Mouse (Mus musculus): ENCODE measurements around the gene Trpv1.

The Trpv1 gene

GRCm38 (mm10) chr11:73235990-73236701 is 2.1 kb downstream of the Trpv1 start:
- no peak for DNase-seq (ENCODE audit: low spot score)

GRCm38 (mm10) chr11:73236731-73237130 is 2.6 kb downstream of the Trpv1 start:
- DNase-seq (ENCODE audit: low spot score): no peak

GRCm38 (mm10) chr11:73242199-73242598 is 8.1 kb downstream of the Trpv1 start:
- no peak for DNase-seq (ENCODE audit: low spot score)

GRCm38 (mm10) chr11:73242777-73243176 is 8.7 kb downstream of the Trpv1 start:
- DNase-seq (ENCODE audit: low spot score): no peak

GRCm38 (mm10) chr11:73257362-73257945 is 23.4 kb downstream of the Trpv1 start:
- DNase-seq (ENCODE audit: low spot score): no peak

- no peak for DNase-seq (ENCODE audit: low spot score)
Measured at GRCm38 (mm10) chr11:73258664-73259063, 24.6 kb downstream of the Trpv1 start.

- DNase-seq (ENCODE audit: low spot score): no peak
Measured at GRCm38 (mm10) chr11:73260457-73260856, 26.4 kb downstream of the Trpv1 start.

GRCm38 (mm10) chr11:73261385-73261784 is 27.3 kb downstream of the Trpv1 start:
- no peak for DNase-seq (ENCODE audit: low spot score)

GRCm38 (mm10) chr11:73267267-73267666 is 33.2 kb downstream of the Trpv1 start, which contains the start of gene Trpv3:
TSS of gene Trpv3 (plus strand) at chr11:73267388.
- DNase-seq (ENCODE audit: low spot score): no peak

- DNase-seq (ENCODE audit: low spot score): no peak
Measured at GRCm38 (mm10) chr11:73274821-73275220, 40.7 kb downstream of the Trpv1 start.

GRCm38 (mm10) chr11:73280710-73281109 is 46.6 kb downstream of the Trpv1 start:
- DNase-seq (ENCODE audit: low spot score): no peak

GRCm38 (mm10) chr11:73281528-73282027 is 47.5 kb downstream of the Trpv1 start:
- peak; percentile 79 for DNase-seq (ENCODE audit: low spot score)

GRCm38 (mm10) chr11:73283369-73283768 is 49.3 kb downstream of the Trpv1 start:
- DNase-seq (ENCODE audit: low spot score): peak; percentile 43

- DNase-seq (ENCODE audit: low spot score): no peak
Measured at GRCm38 (mm10) chr11:73283926-73284325, 49.8 kb downstream of the Trpv1 start.

GRCm38 (mm10) chr11:73284351-73284750 is 50.3 kb downstream of the Trpv1 start:
- DNase-seq (ENCODE audit: low spot score): peak; percentile 43

- DNase-seq (ENCODE audit: low spot score): no peak
Measured at GRCm38 (mm10) chr11:73289621-73290020, 55.5 kb downstream of the Trpv1 start.

- no peak for DNase-seq (ENCODE audit: low spot score)
Measured at GRCm38 (mm10) chr11:73303123-73303522, 69.0 kb downstream of the Trpv1 start.

Measured in layer of hippocampus, adult 11-12 months (tissue).